Mouse (Mus musculus): ENCODE measurements around the gene Hes6.

- TF ChIP-seq CTCF (IDR thresholded peaks at IDR 0.05; ENCODE audit: borderline replicate concordance, insufficient read depth, low read depth, low read length): no peak
- no peak for TF ChIP-seq POLR2A (IDR thresholded peaks at IDR 0.05; ENCODE audit: borderline replicate concordance, insufficient read depth, low read length)
These were observed 12.6 kb upstream of the Hes6 start for GRCm38 (mm10) chr1:91426397-91426796.

Data from cerebellum, adult 2 months (tissue).